Mouse (Mus musculus) bone marrow, adult 2 months (tissue): ENCODE measurements around the gene Tmem102.

Experiments
- CTCF ChIP-seq: fragments of 200-500 bp; IDR thresholded peaks from 2 replicates; pipeline ENCODE4 v1.5.1; 2011; ENCODE audit warnings: low read length, control low read depth; ENCODE audit not compliant: control insufficient read depth, insufficient read depth
- POLR2A ChIP-seq: fragments of 200-500 bp; IDR thresholded peaks from 2 replicates; pipeline ENCODE4 v1.6.1; 2011; ENCODE audit warnings: low read depth, mild to moderate bottlenecking, control low read depth, low read length, borderline replicate concordance; ENCODE audit not compliant: control insufficient read depth

GRCm38 (mm10) chr11:69807641-69808040 lies 2.2 kb upstream of the Tmem102 start:
- TF ChIP-seq CTCF (no peak), POLR2A (no peak)
